Mouse (Mus musculus) yolk sac, embryonic 10.5 days (tissue): Measurements from ENCODE around the gene Wipi1.

Experiments
- DNase-seq: peaks from one replicate; pipeline ENCODE4 v3.0.0-alpha.2; 2017; ENCODE audit warnings: low spot score

Wipi1 gene

DNA sequence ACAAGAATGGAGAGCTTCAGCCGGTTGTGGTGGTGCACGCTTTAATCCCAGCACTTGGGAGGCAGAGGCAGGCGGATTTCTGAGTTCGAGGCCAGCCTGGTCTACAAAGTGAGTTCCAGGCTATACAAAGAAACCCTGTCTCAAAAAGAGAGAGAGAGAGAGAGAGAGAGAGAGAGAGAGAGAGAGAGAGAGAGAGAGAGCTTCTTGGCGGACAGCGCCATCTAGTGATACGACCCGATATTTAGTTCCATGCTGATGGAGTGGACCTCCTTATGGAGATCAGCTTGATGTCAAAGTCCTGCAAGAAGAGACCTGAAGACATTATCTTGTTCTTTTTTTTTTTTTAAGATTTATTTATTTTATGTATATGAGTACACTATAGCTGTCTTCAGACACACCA lies 7.3 kb upstream of the Wipi1 start:
- peak; percentile 46 for DNase-seq

DNA sequence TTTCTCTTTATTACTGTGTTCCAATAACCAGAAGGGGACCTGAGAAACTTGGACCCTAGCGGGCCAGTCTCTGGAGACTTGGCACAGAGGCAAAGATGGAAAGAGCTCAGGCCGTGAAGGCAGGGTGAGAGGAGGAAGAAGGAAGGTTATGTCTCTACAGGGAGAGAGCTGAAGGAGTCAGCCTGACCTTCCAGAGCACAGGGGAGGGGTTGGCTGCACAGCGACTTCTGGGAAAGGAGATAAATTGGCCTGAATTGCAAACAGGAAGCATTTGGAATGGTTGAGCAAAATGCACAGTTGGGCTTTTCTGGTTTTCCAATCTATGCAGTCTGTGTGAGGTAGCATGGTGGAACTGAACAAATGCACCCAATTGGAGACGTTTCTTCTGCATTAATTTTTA lies 5.0 kb upstream of the Wipi1 start:
- no peak for DNase-seq

DNA sequence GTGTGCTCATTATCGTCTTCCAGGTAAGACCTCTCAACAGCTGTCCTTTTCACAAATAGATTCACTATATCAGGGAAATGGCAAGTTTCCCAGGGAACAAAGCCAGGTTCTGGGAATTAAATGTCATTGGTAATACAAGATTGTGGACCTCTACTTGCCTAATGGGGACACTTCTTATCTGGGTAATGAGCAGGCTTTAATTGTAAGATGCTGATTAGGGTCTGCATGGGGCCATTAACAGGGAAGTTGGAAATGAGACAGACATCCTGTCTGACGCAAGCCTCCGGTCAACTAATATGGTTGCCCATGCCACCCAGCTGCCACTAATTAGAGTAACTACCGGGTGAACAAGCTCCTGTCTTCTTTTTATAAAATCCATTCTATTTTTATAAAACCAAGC lies 4.6 kb upstream of the Wipi1 start:
- no peak for DNase-seq

DNA sequence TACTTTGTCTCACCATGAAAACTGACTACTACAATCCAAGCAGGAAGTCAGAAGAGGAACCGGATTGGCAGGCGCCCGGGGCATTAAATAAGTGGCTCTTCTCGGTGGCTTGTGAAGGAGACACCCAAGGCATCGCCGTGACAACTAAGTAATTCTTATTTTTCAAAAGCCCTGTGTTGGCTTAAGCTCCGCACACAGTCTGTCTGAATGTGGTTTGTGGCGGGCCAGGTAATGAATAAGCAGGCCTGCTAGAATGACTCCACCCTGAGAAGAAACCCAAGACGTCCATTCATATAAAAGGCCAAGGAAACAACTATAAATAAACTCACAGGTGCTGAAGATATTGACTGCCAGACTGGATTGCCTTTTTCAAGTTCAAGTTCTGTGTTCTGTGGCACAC lies 3.5 kb upstream of the Wipi1 start:
- DNase-seq, result no peak

DNA sequence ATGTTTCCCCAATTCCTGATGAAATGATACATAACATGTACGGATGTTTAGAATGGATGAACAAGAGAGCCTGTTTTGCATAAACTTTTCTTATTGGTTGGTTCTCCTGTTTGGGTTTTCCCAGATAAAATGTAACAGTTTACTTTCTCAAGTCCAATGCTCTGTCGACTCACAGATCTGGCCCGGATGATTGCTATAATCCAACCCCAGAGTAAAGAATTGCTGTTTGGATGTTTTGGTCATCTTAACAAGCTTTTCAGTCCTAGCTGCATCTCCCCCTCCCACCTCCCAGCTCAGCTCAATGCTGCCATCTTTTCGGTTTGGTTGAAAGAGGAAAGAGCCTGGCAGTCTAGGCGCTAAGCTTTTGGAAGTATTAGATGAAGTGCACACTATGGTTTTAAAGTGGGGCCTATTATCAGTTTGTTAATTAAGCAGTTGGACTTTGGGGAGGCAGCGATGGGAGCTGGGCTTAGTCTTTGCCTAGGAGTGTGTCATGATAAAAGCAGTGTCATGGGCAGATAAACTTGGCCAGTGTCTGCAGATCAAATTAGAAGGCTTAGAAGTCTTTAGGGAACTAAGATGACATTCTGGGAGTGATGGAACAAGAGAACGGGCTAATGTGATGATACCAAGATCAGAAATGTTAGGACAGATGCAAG lies 1.2 kb upstream of the Wipi1 start:
- DNase-seq, result no peak

DNA sequence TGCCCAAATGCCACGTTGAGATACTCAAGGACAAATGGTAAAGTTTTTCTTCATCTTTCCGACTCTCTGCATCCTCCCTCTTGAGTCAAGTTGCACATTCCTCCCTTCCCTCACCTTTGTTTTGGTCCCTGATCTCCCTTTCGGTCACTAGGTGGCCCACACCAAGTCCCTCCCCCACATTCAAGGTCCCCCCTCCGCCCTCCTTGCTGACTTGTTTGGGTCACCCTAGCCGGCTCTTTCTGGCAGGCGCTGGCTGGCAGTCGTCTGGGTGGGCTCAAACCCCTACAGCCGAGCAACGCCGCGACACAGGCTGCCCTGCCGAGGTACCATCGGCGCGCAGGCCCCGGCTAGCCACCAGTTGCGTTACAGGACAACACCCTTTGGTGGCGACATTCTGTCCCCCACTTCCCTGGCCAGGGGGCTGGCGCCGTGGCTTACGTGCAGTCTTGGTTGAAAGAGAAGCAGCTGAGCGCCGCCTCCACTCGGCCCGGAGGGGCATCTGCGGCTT lies 918 bp downstream of the Wipi1 start:
- no peak for DNase-seq

DNA sequence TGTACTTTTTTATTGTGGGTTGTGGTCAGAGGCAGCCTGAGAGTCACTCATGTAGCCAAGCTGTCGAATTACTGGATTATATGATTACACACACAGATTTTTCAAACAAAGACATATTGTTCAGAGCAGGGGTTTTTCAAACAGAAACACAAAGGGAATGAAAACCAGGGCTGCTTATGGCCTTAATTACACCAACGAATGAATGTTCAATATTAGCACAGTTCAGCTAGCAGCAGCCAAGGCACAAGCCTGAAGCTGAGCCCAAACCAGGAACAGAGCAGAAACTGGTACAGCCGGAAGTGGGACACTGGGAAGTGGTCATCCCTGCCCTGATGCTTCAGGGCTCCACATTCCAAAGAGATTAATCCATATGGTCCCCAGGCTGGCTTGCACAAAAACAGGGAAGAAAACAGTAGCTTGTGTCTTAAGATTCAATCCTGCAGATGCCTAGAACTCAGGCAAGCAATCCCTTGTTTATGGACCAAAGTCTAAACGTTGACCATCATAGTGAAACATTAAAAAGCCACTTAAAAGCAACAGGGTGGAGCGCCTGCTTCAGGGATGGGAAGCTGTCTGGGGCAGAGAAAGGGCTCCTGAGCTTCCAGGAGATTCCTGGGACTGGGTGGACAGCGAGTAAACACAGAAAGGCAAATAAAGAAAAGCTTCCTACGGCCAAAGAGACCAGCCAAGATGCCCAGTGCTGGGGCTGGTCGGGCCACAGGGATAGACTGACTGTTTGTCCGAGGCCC lies 1.5 kb downstream of the Wipi1 start:
- DNase-seq, result peak; percentile 55

DNA sequence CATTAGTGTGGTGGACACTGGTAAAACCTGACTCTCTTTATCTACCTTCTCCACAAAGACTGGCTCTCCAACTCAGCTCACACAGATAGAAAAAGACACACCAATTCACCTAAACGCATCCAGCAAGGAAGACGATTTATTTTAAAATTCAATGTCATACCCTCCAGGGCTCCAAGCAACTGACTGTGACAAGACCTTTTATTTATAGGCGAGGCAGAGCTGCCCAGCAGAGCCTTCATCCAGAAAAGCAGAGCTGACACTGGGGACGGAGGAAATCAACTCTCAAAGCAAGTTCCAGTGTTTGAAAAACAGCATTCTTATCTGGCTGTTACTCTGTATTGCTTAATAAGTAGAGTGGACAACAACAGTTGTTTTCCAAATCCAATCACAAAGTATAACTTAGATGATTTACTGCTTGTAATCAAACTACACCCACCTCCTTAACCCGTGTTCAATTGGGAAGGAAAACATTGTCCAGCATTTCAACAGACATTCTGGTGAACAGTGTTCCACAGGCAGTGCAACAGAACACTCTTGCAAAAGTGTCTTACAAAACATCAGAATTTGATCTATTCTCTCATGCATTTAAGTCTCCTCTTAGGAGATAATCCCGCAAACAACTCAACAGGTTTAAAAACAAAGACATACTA lies 2.7 kb downstream of the Wipi1 start:
- DNase-seq, result no peak

DNA sequence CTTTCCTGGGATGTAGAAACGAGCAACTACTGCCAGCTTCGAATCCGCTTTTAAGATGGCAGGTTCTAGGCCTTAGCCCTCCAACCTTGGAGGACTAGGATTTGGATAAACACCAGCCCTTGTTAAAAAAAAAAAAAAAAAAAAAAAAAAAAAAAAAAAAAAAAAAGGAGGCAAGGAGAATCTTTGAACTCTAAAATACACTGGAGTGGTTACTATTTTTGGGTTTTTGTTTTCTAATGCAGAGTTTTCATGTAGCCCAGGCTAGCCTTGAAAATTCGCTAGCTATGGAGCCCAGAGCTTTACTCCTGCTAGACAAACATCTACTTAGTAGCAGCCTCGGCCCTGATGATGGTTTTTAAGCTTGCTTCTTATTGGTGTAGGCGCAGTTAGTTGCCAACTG lies 4.2 kb downstream of the Wipi1 start:
- no peak for DNase-seq

DNA sequence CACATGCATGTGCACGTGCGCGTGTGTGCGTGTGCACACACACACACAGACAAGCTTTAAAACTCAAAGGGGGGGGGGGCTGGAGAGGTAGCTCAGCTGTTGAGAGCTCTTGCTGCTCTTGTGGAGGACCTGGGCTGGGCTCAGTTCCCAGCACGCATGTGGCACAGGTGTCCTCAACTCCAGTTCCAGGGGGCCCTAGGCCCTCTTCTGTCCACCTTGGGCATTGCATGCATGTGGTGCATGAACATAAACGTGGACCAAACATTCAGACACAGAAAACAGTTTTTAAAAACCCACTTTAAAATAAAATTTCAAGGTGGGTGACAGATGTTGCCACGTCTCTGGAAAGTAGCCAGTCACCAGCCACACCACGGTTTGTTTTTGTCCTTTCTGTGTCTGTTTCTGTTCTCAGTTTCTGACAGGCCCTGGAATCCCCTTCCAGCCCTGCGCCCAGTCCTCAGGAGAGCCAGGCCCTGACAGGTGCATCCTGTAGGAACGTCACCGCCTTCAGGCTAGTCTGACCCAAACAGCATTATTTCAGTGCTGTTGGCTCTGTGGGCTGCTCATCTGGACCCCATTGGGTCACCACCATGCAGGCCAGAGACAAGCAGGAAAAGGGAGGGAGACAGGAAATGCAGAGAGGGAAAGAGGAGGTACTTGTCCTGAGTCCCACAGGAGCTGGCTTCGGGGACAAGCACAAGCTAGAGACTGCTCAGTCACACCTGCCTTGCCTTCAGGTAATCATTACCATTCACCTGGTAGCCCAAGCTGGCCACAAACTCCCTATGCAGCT lies 12.8 kb downstream of the Wipi1 start:
- no peak for DNase-seq

DNA sequence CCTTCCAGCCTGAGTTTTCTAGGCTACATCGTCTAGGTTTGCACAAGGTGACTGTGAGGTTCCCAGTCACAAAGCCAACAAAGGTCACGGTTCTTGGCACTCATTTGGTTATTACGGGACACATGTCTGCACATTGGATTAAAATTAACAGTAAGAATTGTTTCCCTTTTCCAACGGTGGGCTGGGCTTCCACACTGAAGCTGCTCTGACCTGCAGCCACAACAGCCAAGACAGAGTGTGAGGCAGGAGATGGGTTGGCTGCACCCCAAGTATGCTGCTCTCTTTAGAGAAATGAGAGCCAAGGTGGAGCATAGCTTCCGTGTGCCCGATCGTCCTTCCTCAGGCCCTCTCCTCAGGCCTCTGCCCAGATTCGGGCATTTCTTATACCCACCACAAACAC lies 17.0 kb downstream of the Wipi1 start:
- no peak for DNase-seq

DNA sequence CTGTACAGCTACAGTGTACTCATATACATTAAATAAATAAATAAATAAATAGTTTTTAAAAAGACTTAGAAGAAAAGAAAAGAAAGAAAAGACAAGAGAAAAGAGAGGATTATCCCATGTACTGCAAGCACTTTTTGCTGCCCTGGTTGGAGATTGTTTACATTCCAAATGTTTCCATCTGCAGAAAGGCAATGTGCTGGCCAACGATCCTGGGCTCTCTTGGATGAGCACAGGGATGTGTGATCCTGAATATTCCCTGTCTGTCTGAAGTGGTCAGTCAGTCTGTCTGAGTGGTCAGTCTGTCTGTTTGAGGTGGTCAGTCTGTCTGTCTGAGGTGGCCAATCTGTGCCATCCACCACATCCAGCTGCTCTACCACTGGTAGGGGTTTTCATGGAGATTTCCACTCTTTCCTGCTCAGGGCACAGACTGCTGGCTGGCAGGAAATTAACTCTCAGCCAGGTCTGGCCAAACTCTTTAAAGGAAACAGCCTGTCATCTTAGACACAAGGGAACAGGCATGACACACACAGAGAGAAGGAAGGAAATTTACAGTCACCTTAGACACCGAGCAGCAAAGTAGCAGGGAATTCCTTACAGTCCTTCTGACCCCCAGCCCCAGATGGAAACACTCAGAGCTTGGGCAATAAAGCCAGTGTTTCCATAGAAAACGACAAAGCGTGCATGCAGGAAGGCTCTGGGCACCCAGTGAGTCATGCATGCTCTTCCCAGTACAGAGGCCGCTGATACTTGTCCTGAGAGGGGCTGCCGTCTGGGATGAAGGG lies 18.4 kb downstream of the Wipi1 start:
- DNase-seq, result peak; percentile 29

DNA sequence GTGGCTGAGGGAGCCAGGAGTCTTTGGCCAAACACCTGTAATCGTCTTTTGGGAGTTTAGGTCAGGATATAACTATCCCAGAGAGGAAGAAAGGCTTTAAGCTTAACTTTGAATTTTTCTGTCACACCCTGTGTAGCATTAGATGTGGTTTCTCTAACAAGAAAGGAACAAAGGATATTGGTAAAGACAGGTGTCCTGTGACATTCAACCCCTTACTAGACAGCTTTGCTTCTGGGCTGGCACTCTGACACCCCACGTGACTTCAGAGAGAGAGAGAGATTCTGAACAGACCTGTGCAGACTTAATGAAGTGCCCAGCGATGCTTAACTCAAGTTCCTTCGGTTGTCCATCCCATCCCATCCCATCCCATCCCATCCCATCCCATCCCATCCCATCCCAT lies 20.3 kb downstream of the Wipi1 start:
- no peak for DNase-seq

DNA sequence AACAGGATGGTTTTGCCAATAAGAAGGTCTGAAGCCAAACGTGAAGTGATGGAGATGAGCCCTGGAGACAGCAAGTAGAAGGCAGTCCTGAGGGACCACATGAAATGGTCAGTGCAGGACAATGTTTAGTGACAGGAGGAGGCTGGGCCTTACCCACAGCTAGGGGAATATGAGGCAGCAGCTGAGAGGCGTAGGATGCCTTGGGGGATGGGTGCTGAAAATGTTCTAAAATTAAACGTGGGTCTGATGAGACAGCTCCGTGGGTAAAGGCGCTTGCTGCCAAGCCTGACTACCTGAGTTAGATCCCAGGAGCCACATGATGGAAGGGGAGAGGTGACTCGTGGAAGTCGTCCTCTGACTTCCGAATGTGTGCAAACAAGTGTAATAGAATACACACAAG lies 21.8 kb downstream of the Wipi1 start:
- DNase-seq, result no peak

DNA sequence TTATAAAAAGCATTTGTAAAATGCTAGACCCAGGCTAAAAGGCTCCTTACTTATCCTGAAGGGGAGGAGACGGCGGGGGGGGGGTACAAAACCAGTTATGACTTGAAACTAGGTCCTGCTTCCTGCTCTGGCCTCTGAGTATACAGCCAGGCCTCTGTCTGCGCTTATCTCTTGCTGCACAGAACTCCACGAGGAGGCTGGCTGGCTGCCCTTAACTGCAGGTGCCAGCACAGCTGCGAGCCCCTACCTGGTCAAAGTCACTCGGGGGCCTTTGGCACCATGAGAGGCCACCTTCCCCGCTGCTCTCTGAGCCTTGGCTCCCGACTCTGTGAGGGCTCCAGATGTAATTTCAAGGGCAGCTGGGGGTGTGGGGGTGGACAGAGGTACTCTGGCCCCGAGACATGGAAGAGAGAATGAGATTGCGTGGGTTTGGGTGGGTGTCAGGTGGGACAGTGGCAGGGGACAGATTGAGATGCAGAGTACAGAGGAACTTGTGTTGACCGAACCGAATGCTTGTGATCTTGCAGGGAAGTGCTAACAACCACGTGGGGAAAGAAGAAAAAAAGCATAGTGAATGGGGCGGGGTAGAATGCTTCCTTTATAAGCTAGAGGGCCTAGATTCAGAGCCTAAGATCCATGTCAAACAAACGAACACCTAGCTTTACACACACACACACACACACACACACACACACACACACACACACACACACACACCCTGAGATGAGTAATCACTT lies 24.0 kb downstream of the Wipi1 start:
- DNase-seq, result peak; percentile 7

DNA sequence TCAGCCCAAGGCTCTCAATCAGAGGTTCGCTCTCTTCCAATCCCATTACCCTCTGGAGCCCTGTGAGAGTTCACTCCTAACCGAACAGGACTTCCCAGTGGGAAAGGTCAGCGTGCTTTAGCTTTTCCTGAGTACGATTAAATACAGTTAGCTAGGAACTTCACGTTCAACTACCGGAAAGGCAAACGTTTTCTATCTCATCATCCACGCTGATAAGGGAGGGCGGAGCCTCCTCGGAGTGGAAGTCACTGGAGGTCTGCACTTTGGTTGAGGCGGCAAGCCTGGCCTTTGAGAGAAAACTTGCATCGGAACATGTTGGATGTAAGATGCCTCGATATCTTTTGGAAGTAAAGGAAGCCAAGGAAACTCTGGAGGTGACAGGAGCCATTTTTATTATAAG lies 24.7 kb downstream of the Wipi1 start:
- no peak for DNase-seq

DNA sequence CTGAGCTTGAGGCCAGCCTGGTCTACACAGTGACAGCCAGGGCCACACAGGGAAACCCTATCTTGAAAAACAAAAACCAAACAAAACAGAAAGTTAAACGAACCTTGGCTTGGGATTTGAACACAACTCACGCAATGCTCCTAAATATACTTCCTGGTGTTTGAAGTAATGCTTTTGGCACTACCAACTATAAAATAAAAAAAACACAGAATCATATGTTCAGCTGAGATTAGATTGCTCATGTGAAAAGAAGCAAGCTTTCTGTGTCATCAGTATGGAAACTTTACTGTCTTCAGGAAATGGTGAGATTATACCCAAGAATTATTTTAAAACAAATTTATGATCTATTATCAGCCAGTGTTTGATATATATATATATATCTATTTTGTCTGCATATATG lies 25.3 kb downstream of the Wipi1 start:
- DNase-seq, result no peak

DNA sequence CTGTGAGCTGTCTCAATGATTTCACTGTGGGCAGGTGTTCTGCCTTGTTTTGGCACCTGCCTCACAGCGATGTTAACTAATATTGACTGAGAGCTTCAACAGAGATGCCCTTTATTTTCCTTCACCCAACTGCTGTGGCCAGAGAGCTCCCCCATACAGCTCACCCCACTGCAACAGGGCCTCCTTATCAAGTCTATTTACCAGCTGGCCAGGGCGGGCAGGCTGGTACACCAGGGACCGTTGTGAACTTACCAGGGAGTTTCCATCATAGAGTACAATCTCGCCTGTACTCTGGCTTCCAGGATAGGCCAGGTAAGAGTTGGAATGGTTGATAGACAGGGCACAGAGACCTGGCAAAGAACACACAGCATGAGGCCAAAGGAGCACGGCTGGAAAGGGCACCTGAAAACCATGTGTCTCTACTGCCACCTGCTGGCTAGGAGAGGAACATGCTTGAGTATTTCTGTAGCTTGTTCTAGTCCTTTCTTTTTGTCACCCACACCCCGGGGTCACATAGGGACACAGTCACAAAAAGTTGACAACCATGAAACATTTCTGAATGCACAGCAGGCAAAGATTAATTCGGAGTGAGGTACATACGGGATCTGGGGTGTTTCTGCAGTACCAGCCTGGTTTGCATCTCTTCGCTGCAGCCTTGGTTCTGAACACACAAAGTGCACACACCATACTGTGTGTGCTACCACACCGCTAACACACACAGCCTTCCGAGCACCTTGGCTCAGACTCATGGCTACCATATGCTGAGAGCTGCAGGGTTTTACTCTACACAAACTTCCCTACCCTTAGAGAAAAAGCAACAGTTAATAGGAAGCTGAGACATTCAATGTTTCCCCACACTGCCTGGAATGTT lies 26.7 kb downstream of the Wipi1 start:
- peak; percentile 55 for DNase-seq

DNA sequence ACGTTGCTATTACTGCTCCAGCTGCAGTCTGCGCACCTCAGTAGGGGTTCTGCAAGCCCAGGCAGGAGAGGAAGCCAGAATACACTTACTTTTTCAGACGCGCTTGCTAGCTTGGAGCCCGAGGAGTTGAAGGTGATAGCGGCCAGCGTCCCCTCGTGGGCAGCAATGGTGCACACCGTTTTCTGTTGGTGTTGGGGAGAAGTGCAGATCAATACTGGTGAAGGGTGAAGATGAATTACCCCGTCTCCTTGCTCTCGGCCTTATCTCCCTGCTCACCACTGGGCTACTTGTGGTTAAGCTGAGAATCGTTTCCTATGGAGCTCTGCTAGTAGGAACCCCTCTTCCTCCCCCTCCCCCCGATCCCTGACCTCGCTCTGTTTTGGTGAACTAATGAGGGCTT lies 27.8 kb downstream of the Wipi1 start:
- no peak for DNase-seq

DNA sequence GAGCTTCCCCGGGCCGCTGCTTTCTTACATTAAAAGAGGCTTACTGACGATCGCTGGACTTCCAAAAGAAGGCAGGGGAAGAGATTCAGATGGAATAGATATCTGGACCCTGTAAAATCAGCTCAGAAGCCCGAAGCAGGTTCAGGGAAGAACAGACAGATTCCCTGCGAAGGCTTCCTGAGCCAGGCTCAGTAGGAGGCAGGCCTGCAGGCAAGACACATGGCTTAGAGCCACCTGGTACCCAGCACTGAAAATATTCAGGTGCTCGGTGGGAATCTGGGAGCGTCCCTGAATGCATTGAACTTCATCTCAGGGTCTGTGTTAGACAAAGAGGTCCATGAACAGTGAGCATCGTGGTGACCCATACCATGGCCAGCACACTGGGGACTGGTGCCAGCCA lies 31.8 kb downstream of the Wipi1 start:
- no peak for DNase-seq
